Mouse (Mus musculus) small intestine, adult 2 months (tissue): ENCODE results near the gene Ppp1r12a. TPM values are rescaled to one million over a fixed set of nuclear protein-coding genes. Genes with fewer than 3 reads are reported as not detected.

ENCODE experiments used
- H3K27ac ChIP-seq: fragments of 200-500 bp; 2 replicates; pipeline ENCODE4 v1.5.1; 2012; ENCODE audit warnings: low read depth, low read length, control low read depth, inconsistent platforms; ENCODE audit not compliant: insufficient read depth
- H3K27me3 ChIP-seq: fragments of 200-500 bp; 2 replicates; pipeline ENCODE4 v1.6.1; 2012; ENCODE audit warnings: mild to moderate bottlenecking, moderate library complexity, low read length, inconsistent platforms; ENCODE audit not compliant: control insufficient read depth, insufficient read depth
- H3K36me3 ChIP-seq: fragments of 200-500 bp; 2 replicates; pipeline ENCODE4 v1.6.1; 2012; ENCODE audit warnings: mild to moderate bottlenecking, low read length, control low read depth, inconsistent platforms; ENCODE audit not compliant: control insufficient read depth, insufficient read depth
- H3K4me1 ChIP-seq: fragments of 200-500 bp; 2 replicates; pipeline ENCODE4 v1.6.1; 2012; ENCODE audit warnings: low read length, inconsistent platforms, mixed read lengths; ENCODE audit not compliant: control insufficient read depth, insufficient read depth, insufficient read length
- H3K4me3 ChIP-seq: fragments of 200-500 bp; 2 replicates; pipeline ENCODE4 v1.5.1; 2012; ENCODE audit warnings: low read depth, mild to moderate bottlenecking, control low read depth, inconsistent platforms, low read length, moderate library complexity
- CTCF ChIP-seq: fragments of 200-500 bp; IDR thresholded peaks from 2 replicates; pipeline ENCODE4 v1.5.1; 2012; ENCODE audit warnings: low read depth, mild to moderate bottlenecking, control low read depth, inconsistent platforms, low read length, moderate library complexity, mixed read lengths; ENCODE audit not compliant: insufficient replicate concordance, insufficient read length; ENCODE audit errors: extremely low read depth
- POLR2A ChIP-seq: fragments of 200-500 bp; IDR thresholded peaks from 2 replicates; pipeline ENCODE4 v1.6.1; 2012; ENCODE audit warnings: low read depth, mild to moderate bottlenecking, control low read depth, inconsistent platforms, low read length, moderate library complexity
- WGBS: fragments of 180-500 bp; shearing (Covaris S2); methylation state at CpG from one replicate; pipeline ENCODE4 v1.1.7; 2018; 5-methylcytosine and 5-hydroxymethylcytosine counted together
- polyA plus RNA-seq: library from polyadenylated mRNA; depleted of rRNA; stranded (reverse); fragments of >200 nt; gene quantifications from 2 replicates; pipeline ENCODE4 v1.2.3, GENCODE M21; 2012

Ppp1r12a gene
- polyA plus RNA-seq, 1 experiment = 16.0 TPM

DNA sequence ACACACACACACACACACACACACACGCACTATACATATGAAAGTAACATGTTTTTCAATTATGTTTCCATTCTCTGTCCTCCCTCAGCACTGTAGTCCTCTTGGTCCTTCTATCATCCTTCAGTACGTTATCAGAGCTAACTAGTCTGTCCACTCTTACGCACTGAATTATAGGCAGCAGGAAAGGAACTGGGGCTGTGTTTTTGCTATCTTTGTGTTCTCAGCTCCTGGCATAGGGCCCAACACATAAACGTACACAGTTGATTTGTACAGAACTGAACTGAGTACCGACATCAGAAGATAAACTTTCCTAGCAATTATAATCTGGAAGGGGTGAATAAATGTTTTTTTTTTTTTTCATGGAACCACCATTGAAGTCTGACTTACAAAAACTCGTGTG is 30.1 kb upstream of the Ppp1r12a start:
- TF ChIP-seq CTCF = no peak
- H3K36me3 ChIP-seq = no peaks in the 10 kb centered on the region
- H3K4me3 ChIP-seq = no peak overlapping the region
- no peaks in the 10 kb centered on the region for H3K4me1 ChIP-seq
- 29% methylated on average over 6 of the region's 6 CpGs for WGBS
- no peak overlapping the region for H3K27ac ChIP-seq
- H3K27me3 ChIP-seq = no peaks in the 10 kb centered on the region

DNA sequence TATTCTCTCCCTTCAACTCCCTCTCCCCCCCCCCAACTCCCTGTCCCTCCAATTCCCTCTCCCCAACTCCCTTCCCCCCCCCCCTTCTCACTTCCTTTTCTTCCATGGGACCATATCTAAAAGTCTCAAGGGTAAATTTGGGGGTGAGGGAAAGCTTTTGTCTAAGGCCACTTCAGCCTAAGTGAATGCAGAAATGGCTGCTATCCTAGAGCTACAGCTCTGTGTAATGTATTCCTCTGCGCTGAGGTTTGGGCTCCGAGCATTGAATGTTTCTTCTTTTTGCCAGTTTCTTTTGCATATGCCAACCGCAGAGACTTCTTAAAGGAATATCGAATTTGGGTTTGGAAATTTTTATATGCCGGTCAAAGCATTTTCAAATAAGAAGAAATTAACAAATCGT is 28.7 kb upstream of the Ppp1r12a start:
- no peak overlapping the region for H3K27ac ChIP-seq
- no peak for TF ChIP-seq CTCF
- no peak for TF ChIP-seq POLR2A
- no peaks in the 10 kb centered on the region for H3K36me3 ChIP-seq
- 92% methylated on average over 6 of the region's 6 CpGs for WGBS
- H3K4me1 ChIP-seq = no peaks in the 10 kb centered on the region
- no peak overlapping the region for H3K4me3 ChIP-seq
- no peaks in the 10 kb centered on the region for H3K27me3 ChIP-seq

DNA sequence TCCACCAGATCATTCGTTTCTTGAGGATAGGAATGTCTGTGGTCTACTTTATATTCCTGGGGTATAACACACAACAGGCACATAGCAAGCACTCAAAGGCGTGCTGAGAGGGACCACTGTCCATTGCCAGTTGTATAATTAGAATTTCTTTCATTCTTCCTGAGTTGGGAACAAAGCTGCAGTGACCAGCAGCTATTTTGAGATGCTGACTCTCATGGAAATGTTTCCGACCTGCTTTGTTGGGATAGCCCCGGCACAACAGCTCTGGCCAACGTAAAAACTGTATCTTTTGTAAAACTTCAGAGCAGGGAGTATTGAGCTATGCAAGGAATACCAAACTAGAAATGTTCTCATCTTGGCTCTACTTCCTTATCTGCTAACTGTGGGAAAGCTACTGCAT is 28.2 kb upstream of the Ppp1r12a start:
- H3K4me3 ChIP-seq = no peak overlapping the region
- WGBS = 80% methylated on average over 5 of the region's 5 CpGs
- no peak for TF ChIP-seq POLR2A
- H3K27me3 ChIP-seq = no peaks in the 10 kb centered on the region
- no peak overlapping the region for H3K27ac ChIP-seq
- H3K36me3 ChIP-seq = no peaks in the 10 kb centered on the region
- H3K4me1 ChIP-seq = no peaks in the 10 kb centered on the region

DNA sequence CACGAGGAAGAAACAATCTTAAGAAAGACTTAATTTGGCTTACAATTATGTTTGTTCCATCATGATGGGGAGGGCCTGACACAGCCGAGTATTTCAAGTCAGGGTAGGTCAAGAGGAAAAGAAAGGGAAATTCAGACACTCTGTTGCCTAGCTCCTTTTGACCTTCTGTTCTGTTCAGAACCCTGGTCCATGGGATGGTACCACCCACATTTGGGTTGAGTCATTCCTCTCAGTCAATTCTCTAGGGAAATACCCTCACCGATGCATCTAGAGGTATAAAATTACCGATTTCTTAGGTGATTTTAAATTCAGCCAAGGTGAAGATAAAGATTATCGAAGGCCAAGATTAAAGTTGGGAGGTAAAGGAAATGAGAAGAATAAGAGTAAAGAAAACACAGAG is 23.6 kb upstream of the Ppp1r12a start:
- no peaks in the 10 kb centered on the region; the same call in 1 of the 2 replicates for H3K27me3 ChIP-seq
- no peak overlapping the region for H3K27ac ChIP-seq
- no peaks in the 10 kb centered on the region for H3K4me1 ChIP-seq
- 85% methylated on average over 5 of the region's 5 CpGs for WGBS
- no peak for TF ChIP-seq CTCF
- no peak for TF ChIP-seq POLR2A
- no peaks in the 10 kb centered on the region for H3K36me3 ChIP-seq
- H3K4me3 ChIP-seq = no peak overlapping the region

DNA sequence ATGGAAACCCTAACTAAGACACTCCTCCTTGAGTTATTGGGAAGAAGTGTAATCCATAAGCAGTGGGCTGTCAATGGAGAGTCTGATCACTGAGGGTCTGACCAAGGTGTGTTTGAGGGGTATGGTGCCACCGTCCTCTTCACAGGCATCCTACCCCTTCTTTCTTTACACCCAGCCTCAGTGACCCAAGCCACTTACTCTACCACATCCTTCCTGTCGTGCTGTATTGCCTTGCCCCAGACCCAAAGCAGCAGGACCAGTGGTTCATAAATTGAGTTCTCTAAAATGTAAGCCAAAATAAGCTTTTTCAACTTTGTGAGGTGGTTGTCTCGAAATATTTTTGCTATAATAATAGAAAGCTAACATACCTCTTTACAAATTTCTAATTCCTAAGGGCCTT is 22.2 kb upstream of the Ppp1r12a start:
- no peaks in the 10 kb centered on the region; the same call in 1 of the 2 replicates for H3K27me3 ChIP-seq
- no peak overlapping the region for H3K4me3 ChIP-seq
- H3K36me3 ChIP-seq = no peaks in the 10 kb centered on the region
- H3K4me1 ChIP-seq = no peaks in the 10 kb centered on the region
- 83% methylated on average over 3 of the region's 3 CpGs for WGBS
- TF ChIP-seq CTCF (no peak), POLR2A (no peak)
- no peak overlapping the region for H3K27ac ChIP-seq

DNA sequence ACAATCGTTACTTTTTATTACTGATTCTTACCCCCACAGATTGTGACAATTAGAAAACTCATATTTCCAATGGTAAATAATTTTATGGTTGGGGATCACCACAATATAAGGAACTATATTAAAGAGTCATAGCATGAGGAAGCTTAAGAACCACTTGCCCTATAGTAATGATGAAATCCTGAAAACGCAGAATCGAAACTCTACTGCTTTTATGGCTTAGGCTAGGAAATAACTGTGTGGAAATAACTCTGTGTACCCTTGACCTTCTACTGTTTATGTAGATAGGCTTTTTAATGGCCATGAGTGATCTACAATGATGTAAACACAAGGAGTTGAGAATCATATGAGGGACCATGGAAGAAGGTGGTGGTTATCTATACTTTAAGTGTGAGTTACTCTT is 21.3 kb upstream of the Ppp1r12a start:
- Histone ChIP-seq H3K4me3 (no peak overlapping the region), H3K4me1 (no peaks in the 10 kb centered on the region), H3K36me3 (no peaks in the 10 kb centered on the region), H3K27me3 (no peaks in the 10 kb centered on the region; the same call in 1 of the 2 replicates), H3K27ac (no peak overlapping the region)
- 52% methylated on average over 3 of the region's 3 CpGs for WGBS
- TF ChIP-seq POLR2A = no peak

DNA sequence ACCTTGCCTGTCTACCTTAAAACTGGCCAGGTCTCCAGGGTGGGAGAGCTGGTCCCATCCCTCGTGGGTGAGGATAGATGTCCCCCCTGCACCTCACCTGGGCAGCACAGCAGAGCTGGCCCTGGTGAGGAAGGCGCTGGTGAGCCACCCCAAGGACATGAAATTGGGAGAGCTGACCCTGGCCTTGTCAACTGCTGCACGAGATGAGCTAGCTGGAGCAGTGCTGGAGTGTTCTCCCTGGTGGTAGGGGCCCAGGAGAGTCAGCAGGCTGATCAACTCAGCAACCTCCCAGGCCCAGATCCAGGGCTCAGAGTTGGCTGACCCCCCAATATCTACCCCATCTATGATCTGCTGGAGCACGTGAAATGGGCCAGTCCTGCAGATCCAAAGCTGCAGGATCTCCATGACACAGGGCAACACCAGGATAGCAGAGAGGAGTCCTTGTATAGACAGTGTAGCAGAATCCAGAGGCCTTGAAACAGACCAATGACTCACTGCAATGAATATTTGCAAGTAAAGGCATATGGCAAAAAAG is 17.9 kb upstream of the Ppp1r12a start:
- WGBS = 86% methylated on average over 4 of the region's 4 CpGs
- H3K27me3 ChIP-seq = no peaks in the 10 kb centered on the region; the same call in 1 of the 2 replicates
- H3K36me3 ChIP-seq = no peaks in the 10 kb centered on the region
- H3K27ac ChIP-seq = no peak overlapping the region
- H3K4me3 ChIP-seq = no peak overlapping the region
- TF ChIP-seq POLR2A (no peak), CTCF (no peak)
- no peaks in the 10 kb centered on the region for H3K4me1 ChIP-seq

DNA sequence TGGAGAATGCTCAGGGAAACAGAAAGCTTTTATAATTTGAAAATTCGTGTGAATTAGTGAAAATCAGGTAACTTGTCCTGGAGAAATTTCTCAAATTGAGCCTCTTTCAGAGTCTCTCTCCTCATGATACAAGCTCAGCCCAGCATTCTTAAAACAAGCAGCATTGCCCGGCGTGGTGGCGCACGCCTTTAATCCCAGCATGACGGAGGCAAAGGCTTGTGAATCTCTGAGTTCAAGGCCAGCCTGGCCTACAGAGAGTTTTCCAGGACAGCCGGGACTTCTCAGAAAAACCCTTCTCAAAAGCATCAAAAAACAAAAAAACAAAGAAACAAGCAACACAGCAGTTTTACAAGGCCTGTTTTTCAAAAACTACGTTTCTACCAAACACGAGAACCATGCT is 16.3 kb upstream of the Ppp1r12a start:
- no peak overlapping the region for H3K27ac ChIP-seq
- WGBS = 90% methylated on average over 9 of the region's 9 CpGs
- H3K4me1 ChIP-seq = no peaks in the 10 kb centered on the region

More for the DNA sequence above, 16.3 kb upstream of the Ppp1r12a start:
- Histone ChIP-seq H3K36me3 (no peaks in the 10 kb centered on the region), H3K27me3 (no peaks in the 10 kb centered on the region; the same call in 1 of the 2 replicates), H3K4me3 (no peak overlapping the region)
- TF ChIP-seq POLR2A = no peak
- no peak for TF ChIP-seq CTCF
